Mouse (Mus musculus) bone marrow macrophage, adult 2 months (primary cell): ENCODE measurements around the gene Pdcd6ip. TPM values are rescaled to one million over a fixed set of nuclear protein-coding genes. Genes with fewer than 3 reads are reported as not detected.
A peak's percentile ranks its signal among the peaks of the same experiment; 100 is the strongest.
"Not testable (repeated sequence)": the region's sequence is repeated elsewhere in the genome, so short reads cannot be mapped to it uniquely, and the experiment has no call there.

Source experiments
- H3K27ac ChIP-seq: 2 replicates; pipeline ENCODE4 v1.5.1; 2012; ENCODE audit warnings: low read depth, low read length; ENCODE audit not compliant: insufficient read depth
- H3K4me1 ChIP-seq: 2 replicates; pipeline ENCODE4 v1.6.1; 2012; ENCODE audit warnings: low read length; ENCODE audit not compliant: control insufficient read depth, insufficient read depth
- H3K4me3 ChIP-seq: 2 replicates; pipeline ENCODE4 v1.5.1; 2012; ENCODE audit warnings: mild to moderate bottlenecking, low read length, moderate library complexity; ENCODE audit not compliant: insufficient read depth
- CTCF ChIP-seq: IDR thresholded peaks from 2 replicates; pipeline ENCODE4 v1.5.1; 2012; ENCODE audit warnings: low read depth, mild to moderate bottlenecking, low read length, moderate library complexity
- POLR2A ChIP-seq: IDR thresholded peaks from 2 replicates; pipeline ENCODE4 v1.6.1; 2012; ENCODE audit warnings: mild to moderate bottlenecking, low read depth, low read length, borderline replicate concordance
- polyA plus RNA-seq: library from polyadenylated mRNA; stranded (reverse); fragments of >200 nt; gene quantifications from 2 replicates; pipeline ENCODE4 v1.2.4, GENCODE M21; 2012; ENCODE audit not compliant: missing spikeins, insufficient read depth, insufficient read length

Pdcd6ip gene
- polyA plus RNA-seq, 1 experiment = 162 TPM

DNA sequence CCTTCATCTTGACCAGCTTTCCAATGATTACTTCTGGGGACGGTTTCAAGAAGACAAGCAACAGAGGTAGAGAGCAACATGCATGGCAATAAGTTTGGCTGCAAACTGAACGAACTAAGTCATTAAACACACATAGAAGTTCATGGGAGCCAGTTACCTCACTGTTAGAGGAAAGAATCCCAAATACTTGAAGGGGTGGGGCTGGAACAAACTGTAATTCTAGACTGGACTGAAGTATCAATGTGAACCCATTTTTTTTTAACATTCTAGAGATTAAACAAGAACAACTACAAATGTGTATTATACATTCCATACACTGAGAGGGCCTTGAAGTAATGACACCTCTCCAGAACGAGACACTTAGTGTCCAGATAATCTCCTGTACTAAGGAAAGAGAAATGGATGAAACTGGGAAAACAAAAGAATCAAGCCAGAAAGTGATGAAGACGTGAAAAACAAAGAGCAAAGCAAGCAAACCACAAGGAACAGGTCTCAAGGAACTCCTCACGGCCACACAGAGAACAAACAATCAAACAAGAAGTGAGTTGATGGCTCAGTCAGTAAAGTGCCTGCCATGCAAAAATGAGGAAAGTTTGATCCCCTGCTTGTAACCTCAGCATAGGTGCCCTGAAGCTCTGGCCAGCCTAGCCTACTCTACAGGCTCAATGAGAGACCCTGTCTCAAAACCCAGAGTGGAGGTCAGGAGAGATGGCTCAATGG, 6.5 kb downstream of the Pdcd6ip start:
- Histone ChIP-seq H3K27ac (no peak overlapping the region), H3K4me3 (no peak overlapping the region), H3K4me1 (peaks cover 34% of the 10 kb centered on the region)
- TF ChIP-seq POLR2A (no peak), CTCF (no peak)

DNA sequence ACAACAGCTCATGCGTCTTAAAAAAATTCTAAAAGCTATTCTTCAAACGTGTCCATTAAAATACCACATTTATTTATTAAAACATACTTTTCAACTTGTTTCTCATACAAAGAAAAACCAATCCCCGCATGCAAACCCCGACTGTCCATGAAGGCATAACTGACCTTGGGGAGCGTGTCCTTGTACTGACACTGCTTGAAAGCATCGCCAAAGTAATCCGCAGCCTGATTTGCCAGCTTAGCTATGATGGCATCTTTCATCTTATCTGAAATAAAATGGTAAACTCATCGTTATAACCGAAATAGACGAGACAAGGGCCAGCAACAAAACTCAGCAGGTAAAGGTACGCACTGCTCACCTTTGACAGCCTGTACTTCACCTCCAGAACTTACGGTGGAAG, 20.6 kb downstream of the Pdcd6ip start:
- Histone ChIP-seq H3K4me1 (no peaks in the 10 kb centered on the region), H3K27ac (no peak overlapping the region), H3K4me3 (no peak overlapping the region)
- no peak for TF ChIP-seq POLR2A

DNA sequence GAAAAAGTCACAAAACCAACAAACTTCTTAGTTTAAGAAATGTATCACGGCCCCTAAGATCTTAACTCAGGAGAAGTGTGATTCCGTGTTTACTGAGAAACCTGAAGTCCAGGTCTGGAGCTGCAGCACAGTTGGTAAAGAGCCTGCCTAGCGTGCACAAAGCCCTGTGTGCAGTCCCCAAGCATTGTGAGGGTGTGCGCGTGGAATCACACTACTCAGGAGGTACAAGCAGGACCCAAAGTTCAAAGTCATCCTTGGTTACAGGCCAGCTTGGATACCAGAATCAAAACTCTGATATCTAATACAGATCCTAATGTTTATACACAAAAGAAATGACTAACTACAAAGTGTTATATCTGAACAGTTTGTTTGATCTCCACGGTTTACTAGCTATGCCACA, 34.3 kb downstream of the Pdcd6ip start:
- no peak for TF ChIP-seq CTCF
- TF ChIP-seq POLR2A = no peak
- Histone ChIP-seq H3K27ac (no peak overlapping the region), H3K4me1 (no peaks in the 10 kb centered on the region), H3K4me3 (no peak overlapping the region)

DNA sequence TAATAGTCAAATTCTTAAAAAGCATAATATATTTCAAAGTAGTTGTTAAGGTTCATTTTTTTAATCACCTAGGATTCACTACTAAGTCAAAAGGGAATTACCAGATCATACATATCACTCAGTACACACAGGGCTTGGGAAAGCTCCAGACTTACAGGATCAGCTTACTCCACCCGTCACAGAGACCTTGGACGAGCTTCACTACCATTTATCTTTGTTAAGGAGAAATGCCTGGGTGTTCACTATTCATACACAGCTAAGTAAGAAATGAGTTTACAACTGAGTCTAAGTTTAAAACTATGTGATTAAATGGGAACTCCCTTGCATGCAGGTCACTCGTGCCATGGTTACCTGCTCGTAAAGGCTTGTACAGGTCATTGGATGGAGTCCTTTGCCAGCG, 35.7 kb downstream of the Pdcd6ip start:
- Histone ChIP-seq H3K4me3 (no peak overlapping the region), H3K4me1 (no peaks in the 10 kb centered on the region), H3K27ac (no peak overlapping the region)
- no peak for TF ChIP-seq CTCF
- no peak for TF ChIP-seq POLR2A

DNA sequence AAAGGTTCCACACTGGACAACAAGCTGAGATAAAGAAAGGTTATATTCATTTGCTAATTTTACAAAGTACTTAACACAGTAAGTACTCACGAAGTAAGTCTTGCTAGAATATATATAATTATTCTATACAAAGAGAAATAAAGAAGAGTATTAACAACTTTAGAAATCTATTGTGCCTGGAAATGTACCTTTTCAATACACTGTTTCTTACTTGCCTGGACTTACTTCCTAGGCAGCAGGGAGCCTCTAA, 37.3 kb downstream of the Pdcd6ip start:
- H3K27ac ChIP-seq = no peak overlapping the region
- no peak overlapping the region for H3K4me3 ChIP-seq
- TF ChIP-seq CTCF = no peak
- TF ChIP-seq POLR2A = no peak
- peaks cover under 1% of the 10 kb centered on the region for H3K4me1 ChIP-seq

DNA sequence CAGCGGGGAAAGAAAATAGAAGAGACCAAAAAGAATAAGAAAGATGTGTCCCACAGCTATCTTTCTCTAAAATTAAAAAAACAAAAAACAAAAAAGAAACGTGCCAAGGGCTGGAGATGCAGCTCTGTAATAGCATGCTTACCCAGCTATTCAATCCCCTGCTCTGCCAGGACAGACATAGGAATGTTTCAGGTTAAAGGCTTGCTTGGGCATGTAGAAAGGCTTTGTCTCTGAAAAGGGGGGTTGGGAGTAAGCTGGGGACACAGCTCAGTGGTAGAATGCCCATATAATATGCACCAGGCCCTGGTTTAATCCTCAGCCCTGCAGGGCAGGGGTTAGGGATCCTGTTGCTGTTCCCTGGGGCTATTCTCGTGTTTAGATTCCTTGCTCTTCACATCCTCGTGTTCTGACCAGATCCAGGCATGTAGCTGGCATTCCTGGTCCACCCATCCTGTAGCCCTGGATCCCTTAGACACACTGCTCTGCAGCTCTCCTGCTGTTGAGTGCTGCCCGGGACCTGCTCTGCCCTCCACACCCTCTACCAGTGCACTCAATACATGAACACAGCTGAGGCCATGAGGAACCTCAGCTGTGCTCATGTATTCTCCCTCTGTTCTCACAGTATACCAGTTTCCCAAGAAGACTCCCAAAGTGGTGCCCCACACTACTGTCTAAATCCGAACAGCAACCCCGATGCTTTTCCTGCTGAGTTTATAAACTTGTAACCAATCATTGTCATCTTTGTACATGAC, 37.8 kb downstream of the Pdcd6ip start:
- Histone ChIP-seq H3K27ac (no peak overlapping the region), H3K4me3 (no peak overlapping the region), H3K4me1 (peaks cover 6% of the 10 kb centered on the region)
- TF ChIP-seq POLR2A = no peak
- TF ChIP-seq CTCF = no peak

DNA sequence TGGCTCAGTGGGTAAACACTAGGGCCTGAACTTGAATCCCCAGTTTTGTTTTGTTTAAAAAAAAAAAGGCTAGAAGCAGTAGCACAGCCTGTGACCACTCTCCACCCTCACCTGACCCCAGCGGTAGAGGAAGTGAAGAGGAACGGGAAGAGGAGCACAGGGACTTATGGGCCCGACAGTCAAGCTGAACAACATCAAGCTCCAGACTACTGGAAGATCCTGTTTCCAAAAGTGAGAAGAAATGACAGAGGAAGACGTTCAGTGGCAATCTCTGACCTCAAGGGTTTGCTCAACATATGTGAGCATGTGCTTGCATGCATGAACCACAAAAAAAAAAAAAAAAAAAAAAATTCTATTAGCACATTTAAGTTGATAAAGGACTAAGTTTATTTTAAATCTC, 44.6 kb downstream of the Pdcd6ip start:
- Histone ChIP-seq H3K4me3 (no peak overlapping the region), H3K27ac (peak overlapping the region; percentile 66), H3K4me1 (peaks cover 23% of the 10 kb centered on the region)
- no peak for TF ChIP-seq CTCF
- no peak for TF ChIP-seq POLR2A

DNA sequence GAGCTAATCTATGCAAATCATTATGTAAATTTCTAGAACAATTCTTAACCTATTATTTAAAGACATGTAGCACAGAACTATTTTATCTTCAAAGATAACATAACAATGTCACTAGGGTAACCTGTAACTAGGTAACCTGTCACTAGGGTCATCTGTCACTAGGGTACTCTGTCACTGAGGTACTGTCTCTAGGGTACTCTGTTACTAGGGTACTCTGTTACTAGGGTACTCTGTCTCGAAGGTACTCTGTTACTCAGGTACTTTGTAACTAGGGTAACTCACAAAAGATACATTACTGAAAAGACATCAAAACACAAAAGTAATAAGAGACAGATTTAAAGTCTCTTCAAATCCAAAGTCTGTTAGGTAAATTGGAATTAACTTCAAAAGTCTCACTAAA, 50.2 kb downstream of the Pdcd6ip start:
- Histone ChIP-seq H3K27ac (no peak overlapping the region), H3K4me1 (peaks cover 3% of the 10 kb centered on the region; the same call in 1 of the 2 replicates), H3K4me3 (no peak overlapping the region)
- TF ChIP-seq CTCF (no peak), POLR2A (no peak)

DNA sequence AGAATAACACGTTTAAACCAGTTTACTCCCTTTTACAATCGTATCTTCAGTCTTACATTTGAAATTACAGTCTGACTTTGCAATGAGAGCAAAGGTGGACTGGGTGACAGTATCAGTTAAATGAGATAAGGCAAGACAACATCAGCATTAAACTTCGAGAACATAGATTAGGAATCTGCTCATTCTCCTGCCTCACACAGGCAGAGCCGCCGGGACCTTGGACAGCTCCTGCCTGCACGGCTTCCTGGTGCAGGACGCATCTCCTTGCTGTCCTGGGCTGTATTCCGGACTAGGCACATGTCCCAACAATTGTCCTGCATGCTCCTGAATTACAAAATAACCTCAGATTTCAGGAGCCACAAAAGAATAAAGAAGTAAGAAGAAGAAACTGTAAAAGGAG, 54.5 kb downstream of the Pdcd6ip start:
- Histone ChIP-seq H3K27ac (no peak overlapping the region), H3K4me3 (no peak overlapping the region), H3K4me1 (peaks cover 13% of the 10 kb centered on the region)
- TF ChIP-seq CTCF (no peak), POLR2A (no peak)

DNA sequence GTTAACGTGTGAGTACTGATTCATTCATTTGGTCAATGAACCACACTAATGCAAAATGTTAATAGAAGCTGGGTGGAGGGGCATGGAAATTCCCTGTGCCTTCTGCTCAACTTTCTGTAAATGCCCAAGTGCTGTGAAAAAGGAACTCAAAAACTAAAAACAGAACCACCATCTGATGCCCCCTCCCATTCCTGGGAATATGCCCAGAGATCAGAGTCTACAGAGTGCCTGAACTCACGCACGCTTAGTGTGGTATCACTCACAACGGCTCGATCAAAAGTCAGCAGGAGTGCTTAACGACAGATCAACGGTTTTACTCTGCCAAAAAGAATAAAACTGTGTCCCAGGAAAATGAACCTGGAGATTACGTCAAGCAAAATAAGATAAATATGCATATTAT, 57.3 kb downstream of the Pdcd6ip start:
- Histone ChIP-seq H3K4me3 (no peak overlapping the region), H3K4me1 (peaks cover 13% of the 10 kb centered on the region), H3K27ac (no peak overlapping the region)
- TF ChIP-seq CTCF (no peak), POLR2A (no peak)

DNA sequence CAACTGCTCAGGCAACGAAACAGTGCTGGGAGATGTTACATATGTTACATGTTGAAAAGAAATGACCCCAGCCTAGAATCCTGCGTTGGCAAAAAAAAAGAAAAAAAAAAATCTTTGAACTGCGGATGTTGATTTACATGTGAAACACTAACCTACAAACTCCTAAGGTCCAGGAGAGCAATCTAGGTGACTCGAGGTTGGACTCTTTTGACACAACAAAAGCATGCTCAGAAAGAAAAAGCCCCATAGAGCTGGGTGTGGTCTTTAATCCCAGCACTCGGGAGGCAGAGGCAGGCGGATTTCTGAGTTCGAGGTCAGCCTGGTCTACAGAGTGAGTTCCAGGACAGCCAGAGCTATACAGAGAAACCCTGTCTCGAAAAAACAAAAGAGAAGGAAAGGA, 58.8 kb downstream of the Pdcd6ip start:
- not testable (repeated sequence) for H3K4me3 ChIP-seq, H3K27ac ChIP-seq
- peaks cover 13% of the 10 kb centered on the region for H3K4me1 ChIP-seq
